Mouse (Mus musculus) embryo, embryonic 11.5 days (tissue): ENCODE data around the gene Gfral.
A peak's percentile ranks its signal among the peaks of the same experiment; 100 is the strongest.

Source experiments
- DNase-seq: peaks from one replicate; pipeline ENCODE4 v3.0.0-alpha.2; 2012; ENCODE audit warnings: low read depth, low spot score

Gene Gfral

DNA sequence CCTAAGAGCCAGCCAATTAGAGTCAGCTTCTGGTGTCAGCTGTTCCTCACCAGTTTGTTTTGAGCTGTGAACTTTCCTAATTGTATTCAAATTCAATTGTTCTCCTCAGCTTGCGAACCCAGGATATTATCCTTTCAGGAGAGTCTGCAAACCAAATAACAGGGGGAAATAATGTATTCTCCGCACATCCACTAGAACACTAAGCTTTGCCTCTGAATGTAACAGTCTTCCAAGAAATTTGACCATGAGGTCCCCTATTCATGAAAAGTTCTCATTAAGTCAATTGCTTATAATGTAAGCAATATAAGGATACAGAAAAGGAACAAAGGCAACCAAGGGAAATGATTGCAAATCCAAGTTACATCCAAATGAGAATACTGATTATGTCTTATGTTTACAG is at the start of gene Gfral:
Gene Gfral, minus strand, starts transcription at position 101 of the 400 bp plus-strand sequence.
- DNase-seq, result no peak

DNA sequence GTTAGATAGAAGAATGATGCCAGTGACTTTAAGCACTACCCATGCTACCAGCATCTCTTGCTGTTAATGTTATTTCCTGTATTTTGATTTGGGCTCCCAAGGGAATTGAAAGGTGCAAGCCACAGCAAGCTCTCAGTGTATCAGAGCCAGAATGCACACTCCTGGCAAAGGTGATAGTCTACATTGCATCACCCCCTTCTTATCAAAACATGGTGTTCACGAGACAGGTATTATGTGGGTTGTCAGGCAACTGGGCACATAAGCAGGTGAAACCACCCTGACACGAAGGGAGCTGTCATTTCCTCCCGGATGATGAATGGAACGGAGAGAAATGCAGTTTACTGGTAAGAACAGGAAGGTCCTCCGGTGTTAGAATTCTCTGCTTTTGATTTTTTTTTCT is 44.3 kb upstream of the Gfral start:
- DNase-seq, result no peak

GRCm38 (mm10) chr9:76252544-76252943 is 39.1 kb upstream of the Gfral start:
- no peak for DNase-seq

- DNase-seq, result no peak
Measured at GRCm38 (mm10) chr9:76252109-76252508, 38.7 kb upstream of the Gfral start.

DNA sequence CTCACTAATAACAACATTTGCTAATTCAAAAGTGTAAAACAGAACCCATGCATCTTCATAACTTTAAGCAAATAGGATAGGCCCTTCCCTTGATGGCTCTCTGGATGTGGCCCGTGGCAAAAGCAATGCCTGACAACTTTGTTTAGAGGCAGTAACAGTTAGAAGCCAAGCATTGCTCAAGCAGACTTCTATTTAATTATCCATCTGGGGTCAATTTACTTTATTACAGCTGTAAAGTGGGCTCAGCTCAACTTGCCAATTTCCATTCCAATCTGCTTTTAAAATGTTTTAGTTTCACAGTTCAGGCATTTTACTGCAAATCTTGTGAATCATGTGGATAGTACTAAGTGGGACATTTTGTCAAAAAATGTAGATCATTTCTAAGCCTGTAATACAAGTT is 28.9 kb upstream of the Gfral start:
- DNase-seq, result no peak

- DNase-seq, result no peak
Measured at GRCm38 (mm10) chr9:76237946-76238345, 24.5 kb upstream of the Gfral start.

DNA sequence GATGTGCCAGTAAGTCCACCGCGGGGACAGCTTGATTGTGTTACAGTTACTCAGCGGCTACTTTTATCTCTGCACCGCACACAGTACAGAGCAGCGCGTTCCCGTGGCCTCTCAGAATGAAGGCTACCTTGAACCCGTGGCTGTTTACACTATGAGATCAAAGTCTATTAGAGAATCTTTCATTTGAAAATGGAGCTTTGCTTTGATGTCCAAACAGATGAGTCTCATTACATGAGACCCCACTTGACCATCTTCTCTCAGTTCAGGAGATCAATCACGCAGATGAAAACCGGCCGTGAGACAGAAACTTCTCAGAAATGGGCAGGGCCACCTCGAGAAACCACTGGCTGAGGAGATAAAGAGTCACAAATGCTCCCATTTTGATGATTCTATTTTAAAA is 23.8 kb upstream of the Gfral start:
- DNase-seq, result no peak

GRCm38 (mm10) chr9:76236626-76237025 is 23.2 kb upstream of the Gfral start:
- DNase-seq, result peak; percentile 70

DNA sequence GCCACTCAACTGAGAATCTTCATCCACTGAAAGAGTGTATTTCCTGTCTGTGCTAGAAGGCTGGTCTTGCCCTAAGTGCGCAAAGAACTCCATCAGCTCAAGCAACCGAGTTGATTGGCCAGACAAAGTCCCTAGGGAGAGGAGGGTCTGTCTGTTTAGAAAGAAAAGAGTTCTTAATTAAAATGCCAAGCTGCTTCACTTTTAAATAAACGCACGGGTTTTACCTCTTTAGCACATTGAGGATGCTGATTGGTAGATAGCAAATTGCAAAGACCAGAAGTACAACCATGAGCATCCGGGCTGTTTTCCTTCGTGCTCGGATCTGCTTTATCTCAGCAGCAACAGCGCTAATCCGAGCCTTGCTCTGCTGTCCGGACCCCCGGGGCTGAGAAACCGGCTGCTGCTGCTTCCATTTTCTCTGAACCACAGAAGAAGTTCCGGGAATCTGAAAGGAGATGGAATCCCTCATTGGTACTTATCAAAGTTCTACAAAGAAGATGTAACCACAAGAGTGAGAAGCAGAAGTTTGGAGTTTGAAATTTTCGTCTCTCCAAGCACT is 22.6 kb upstream of the Gfral start:
- peak; percentile 32 for DNase-seq

GRCm38 (mm10) chr9:76234899-76235298 is 21.4 kb upstream of the Gfral start:
- DNase-seq, result no peak

- DNase-seq, result no peak
Measured at GRCm38 (mm10) chr9:76230400-76230799, 16.9 kb upstream of the Gfral start.

GRCm38 (mm10) chr9:76217178-76217975 is 3.9 kb upstream of the Gfral start:
- no peak for DNase-seq

DNA sequence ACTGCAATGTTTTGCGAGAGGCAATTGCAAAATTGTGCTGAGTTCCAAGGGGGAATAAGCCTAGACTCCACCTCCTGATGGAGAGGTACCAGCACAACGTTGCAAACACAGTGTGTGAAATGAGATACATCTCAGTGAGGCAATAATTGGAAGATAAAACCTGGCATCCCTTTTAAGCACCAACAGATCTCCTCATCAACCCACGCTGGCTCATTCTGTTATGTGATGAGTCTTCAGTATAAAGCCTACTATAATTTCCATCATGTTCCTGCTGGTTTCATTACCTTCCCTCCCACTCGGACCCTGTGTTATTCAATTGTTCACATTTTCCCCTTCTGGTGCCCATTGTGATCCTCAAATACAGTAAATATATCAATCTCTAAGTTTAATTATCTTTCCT is 1.2 kb upstream of the Gfral start:
- no peak for DNase-seq

DNA sequence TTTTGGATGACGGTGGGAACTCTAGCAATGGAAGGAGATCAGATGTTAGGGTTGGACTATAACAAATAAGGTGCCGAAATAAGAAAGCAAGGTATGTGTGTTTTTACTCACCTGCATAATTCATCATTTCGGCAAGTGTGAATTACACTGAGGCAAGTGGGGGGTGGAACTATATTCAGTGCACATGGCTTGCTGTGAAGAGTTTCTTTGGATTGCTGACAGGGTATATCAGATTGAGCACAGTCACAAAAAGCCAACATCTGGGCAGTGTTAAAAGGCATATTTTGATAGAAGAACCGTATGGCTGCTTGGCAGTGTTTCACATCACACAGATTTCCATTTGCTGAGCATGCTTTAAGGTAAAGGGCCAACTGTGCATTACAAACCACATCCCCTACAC is 16.5 kb downstream of the Gfral start:
- no peak for DNase-seq

DNA sequence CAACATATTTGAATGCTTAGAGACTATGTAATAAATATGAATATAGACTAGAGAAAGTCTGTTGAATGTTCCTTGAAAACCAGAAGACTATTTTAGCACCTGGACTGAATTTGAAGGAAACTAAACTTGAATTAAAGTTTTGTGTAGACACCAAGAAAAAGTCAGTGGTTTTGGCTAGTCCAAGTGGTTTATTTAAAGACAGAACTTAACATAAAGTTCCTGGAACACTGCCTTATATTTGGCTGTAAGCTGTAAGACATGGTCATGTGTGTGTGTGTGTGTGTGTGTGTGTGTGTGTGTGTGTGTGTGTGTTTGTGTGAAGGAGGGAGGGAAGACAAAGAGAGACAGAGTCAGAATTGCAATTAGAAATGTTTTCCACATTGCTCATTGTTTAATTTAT is 34.2 kb downstream of the Gfral start:
- no peak for DNase-seq

GRCm38 (mm10) chr9:76172686-76173295 is 40.7 kb downstream of the Gfral start:
- no peak for DNase-seq

- DNase-seq, result no peak
Measured at GRCm38 (mm10) chr9:76168355-76168754, 45.1 kb downstream of the Gfral start.

- DNase-seq, result no peak
Measured at GRCm38 (mm10) chr9:76162446-76162845, 51.0 kb downstream of the Gfral start.

DNA sequence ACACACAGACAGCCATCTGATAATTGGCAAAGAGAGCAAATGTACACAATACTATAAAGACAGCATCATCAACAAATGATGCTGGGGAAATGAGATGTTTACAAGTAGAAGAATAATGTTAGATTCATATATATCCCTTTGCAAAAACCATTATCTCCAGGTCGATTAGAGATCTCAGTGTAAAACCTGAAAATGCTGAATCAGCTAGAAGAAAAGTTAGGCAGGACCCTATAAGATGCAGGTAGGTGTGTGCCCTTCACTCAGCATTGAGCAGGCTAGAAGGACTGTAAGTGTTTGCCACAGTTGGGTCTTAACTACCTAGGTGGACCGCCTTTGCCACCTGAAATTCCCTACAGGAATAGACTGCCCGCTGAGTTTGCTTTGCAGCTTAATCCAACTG is 67.9 kb downstream of the Gfral start:
- DNase-seq, result no peak

DNA sequence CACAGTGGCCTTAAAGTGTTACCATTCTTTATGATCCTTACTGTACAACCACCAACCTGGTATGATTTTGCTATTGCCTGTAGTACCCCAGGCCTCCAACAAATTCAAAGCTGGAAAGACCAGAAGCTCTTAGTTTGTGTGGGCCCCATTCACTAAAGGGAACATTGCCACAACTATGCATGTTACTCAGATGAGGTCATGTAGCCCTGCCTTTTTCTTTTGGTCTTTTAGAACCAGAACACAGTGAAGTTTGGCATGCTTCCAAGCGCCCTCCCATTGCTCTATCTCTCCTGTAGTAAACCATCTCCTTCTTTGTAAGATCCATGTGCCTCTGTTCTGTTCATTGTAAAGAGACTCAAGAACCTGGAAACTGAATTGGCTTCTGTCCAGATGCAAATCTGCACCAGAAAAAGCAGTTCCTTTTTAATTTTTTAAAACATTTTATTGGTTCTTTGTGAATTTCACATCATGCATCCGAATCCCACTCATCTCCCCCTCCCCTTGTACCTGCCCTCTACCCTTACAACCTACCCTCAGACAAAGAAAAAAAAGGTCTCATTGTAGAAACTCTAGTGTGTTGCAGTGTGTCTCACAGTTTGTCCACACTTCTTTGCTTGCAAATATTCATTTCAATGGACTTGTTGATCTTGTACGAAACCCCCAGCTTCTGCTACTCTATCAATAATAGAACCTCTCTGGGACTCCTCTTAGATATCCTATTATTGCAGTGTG is 74.9 kb downstream of the Gfral start:
- no peak for DNase-seq

DNA sequence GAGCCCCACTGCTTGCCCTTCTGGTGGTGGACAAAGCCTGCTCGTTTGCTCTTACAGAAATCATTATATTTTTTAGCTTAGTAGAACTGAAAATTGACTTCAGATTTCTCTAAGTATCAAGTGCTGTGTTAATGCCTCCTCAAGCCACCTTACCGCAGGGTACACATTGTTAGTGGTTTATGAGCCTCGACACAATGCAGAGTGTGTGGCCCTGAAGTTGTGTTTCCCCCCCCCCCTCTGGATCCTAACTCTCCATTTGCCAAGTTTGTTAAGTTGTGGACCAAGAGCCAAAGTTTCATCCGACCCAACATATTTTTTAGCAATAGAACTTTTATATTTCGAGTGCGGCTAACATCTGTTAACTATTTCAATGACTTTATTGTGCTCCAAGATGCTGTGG is 79.4 kb downstream of the Gfral start:
- DNase-seq, result no peak

GRCm38 (mm10) chr9:76129353-76129752 is 84.1 kb downstream of the Gfral start:
- no peak for DNase-seq
